Mouse (Mus musculus) CH12.LX (cell line): ENCODE results near the gene Cyp2t4. TPM values are rescaled to one million over a fixed set of nuclear protein-coding genes. Genes with fewer than 3 reads are reported as not detected.

Experiments used
- DNase-seq: peaks from one replicate; pipeline ENCODE4 v3.0.0-alpha.2; 2013; ENCODE audit errors: extremely low read depth
- H3K27ac ChIP-seq: 2 replicates; pipeline ENCODE4 v1.5.1; 2012; ENCODE audit warnings: low read depth, mild to moderate bottlenecking, control low read depth, moderate library complexity; ENCODE audit not compliant: insufficient read depth
- H3K27me3 ChIP-seq: replicated peaks from 2 replicates; pipeline ENCODE3; 2012; ENCODE audit warnings: inconsistent platforms
- H3K36me3 ChIP-seq, 2 experiments: replicated peaks in 1 of 2; 2 replicates each; pipeline versions ENCODE3 to v1.6.1; 2012; ENCODE audit warnings: inconsistent platforms in 1 of 2, low read length in 1 of 2, mild to moderate bottlenecking in 1 of 2, mixed read lengths in 1 of 2, moderate library complexity in 1 of 2; ENCODE audit not compliant: control insufficient read depth in 1 of 2, insufficient read depth in 1 of 2
- H3K4me1 ChIP-seq, 2 experiments: 2 replicates each; pipeline ENCODE4 v1.6.1; 2012; ENCODE audit warnings: inconsistent platforms in 1 of 2, moderate library complexity in 1 of 2; ENCODE audit not compliant: insufficient read depth in 2 of 2, control insufficient read depth in 1 of 2
- H3K4me2 ChIP-seq: 2 replicates; pipeline ENCODE4 v1.6.1; 2012; ENCODE audit warnings: low read depth, mild to moderate bottlenecking, control low read depth; ENCODE audit not compliant: poor library complexity, insufficient read depth, severe bottlenecking
- H3K4me3 ChIP-seq, 3 experiments: fragments of 150-350 bp in 1 of 3; sonication (generic) in 1 of 3; replicated peaks in 1 of 3; 2 replicates each; pipeline versions ENCODE3 to v1.5.1; 2011 to 2012; ENCODE audit warnings: low read depth in 2 of 3, low read length in 2 of 3, mild to moderate bottlenecking in 2 of 3, moderate library complexity in 2 of 3, control low read depth in 1 of 3, improper control_type of control experiment in 1 of 3, inconsistent platforms in 1 of 3, mixed read lengths in 1 of 3; ENCODE audit not compliant: poor library complexity in 1 of 3
- H3K79me2 ChIP-seq: replicated peaks from 2 replicates; pipeline ENCODE4 v1.6.1; 2012; ENCODE audit warnings: mild to moderate bottlenecking, moderate library complexity; ENCODE audit not compliant: control insufficient read depth, poor library complexity, insufficient read depth, severe bottlenecking; ENCODE audit errors: extremely low read depth
- H3K9ac ChIP-seq: 2 replicates; pipeline ENCODE4 v1.6.1; 2012; ENCODE audit warnings: low read depth, mild to moderate bottlenecking, control low read depth, moderate library complexity; ENCODE audit not compliant: insufficient read depth
- H3K9me3 ChIP-seq: replicated peaks from 2 replicates; pipeline ENCODE3; 2012; ENCODE audit warnings: low read length, inconsistent platforms, mixed read lengths
- CTCF ChIP-seq, 2 experiments: IDR thresholded peaks in 1 of 2; conservative IDR thresholded peaks in 1 of 2; 2 replicates each; pipeline ENCODE4 v1.5.1; 2011 to 2012; ENCODE audit warnings: low read depth in 2 of 2, low read length in 2 of 2, improper control_type of control experiment in 1 of 2, inconsistent platforms in 1 of 2, mild to moderate bottlenecking in 1 of 2, moderate library complexity in 1 of 2
- E2F4 ChIP-seq: IDR thresholded peaks from 2 replicates; pipeline ENCODE4 v1.6.1; 2011; ENCODE audit warnings: low read depth, low read length, improper control_type of control experiment; ENCODE audit not compliant: insufficient replicate concordance
- ELF1 ChIP-seq: IDR thresholded peaks from 2 replicates; pipeline ENCODE4 v1.6.1; 2014; ENCODE audit warnings: low read depth, mild to moderate bottlenecking, inconsistent platforms, low read length, improper control_type of control experiment
- ETS1 ChIP-seq: conservative IDR thresholded peaks from 2 replicates; pipeline ENCODE4 v1.6.1; 2012; ENCODE audit warnings: low read depth, mild to moderate bottlenecking, inconsistent platforms, low read length, improper control_type of control experiment, moderate library complexity
- HCFC1 ChIP-seq: IDR thresholded peaks from 2 replicates; pipeline ENCODE4 v1.6.1; 2012; ENCODE audit warnings: low read depth, mild to moderate bottlenecking, inconsistent platforms, low read length, improper control_type of control experiment
- JUN ChIP-seq: IDR thresholded peaks from 2 replicates; pipeline ENCODE4 v1.6.1; 2011; ENCODE audit warnings: low read depth, mild to moderate bottlenecking, low read length, improper control_type of control experiment, moderate library complexity; ENCODE audit not compliant: insufficient read depth
- JUND ChIP-seq: conservative IDR thresholded peaks from 2 replicates; pipeline ENCODE4 v1.6.1; 2011; ENCODE audit warnings: low read depth, low read length, improper control_type of control experiment
- KAT2A ChIP-seq: IDR thresholded peaks from 2 replicates; pipeline ENCODE4 v1.6.1; 2012; ENCODE audit warnings: low read length, improper control_type of control experiment, inconsistent platforms; ENCODE audit not compliant: insufficient replicate concordance
- MAFK ChIP-seq: IDR thresholded peaks from 2 replicates; pipeline ENCODE4 v1.6.1; 2011; ENCODE audit warnings: low read length, improper control_type of control experiment; ENCODE audit not compliant: insufficient replicate concordance
- MAX ChIP-seq: IDR thresholded peaks from 2 replicates; pipeline ENCODE4 v1.6.1; 2011; ENCODE audit warnings: low read length, improper control_type of control experiment
- MEF2A ChIP-seq: IDR thresholded peaks from 2 replicates; pipeline ENCODE4 v1.6.1; 2014; ENCODE audit warnings: low read depth, mild to moderate bottlenecking, inconsistent platforms, low read length, improper control_type of control experiment, borderline replicate concordance
- NRF1 ChIP-seq: IDR thresholded peaks from 2 replicates; pipeline ENCODE4 v1.6.1; 2014; ENCODE audit warnings: low read depth, mild to moderate bottlenecking, inconsistent platforms, low read length, improper control_type of control experiment, moderate library complexity
- PAX5 ChIP-seq: IDR thresholded peaks from 2 replicates; pipeline ENCODE4 v1.6.1; 2012; ENCODE audit warnings: low read length, inconsistent platforms, mixed read lengths
- POLR2A ChIP-seq: IDR thresholded peaks from 2 replicates; pipeline ENCODE4 v1.6.1; 2011; ENCODE audit warnings: low read depth, mild to moderate bottlenecking, improper control_type of control experiment, low read length
- POLR2AphosphoS2 ChIP-seq: IDR thresholded peaks from 2 replicates; pipeline ENCODE4 v1.6.1; 2011; ENCODE audit warnings: low read depth, low read length, improper control_type of control experiment
- SIN3A ChIP-seq: IDR thresholded peaks from 2 replicates; pipeline ENCODE4 v1.6.1; 2012; ENCODE audit warnings: low read length, improper control_type of control experiment, inconsistent platforms
- TCF12 ChIP-seq: IDR thresholded peaks from 2 replicates; pipeline ENCODE4 v1.6.1; 2014; ENCODE audit warnings: low read depth, mild to moderate bottlenecking, inconsistent platforms, low read length, improper control_type of control experiment
- UBTF ChIP-seq: IDR thresholded peaks from 2 replicates; pipeline ENCODE4 v1.6.1; 2012; ENCODE audit warnings: low read depth, mild to moderate bottlenecking, inconsistent platforms, low read length, improper control_type of control experiment, moderate library complexity
- USF1 ChIP-seq: IDR thresholded peaks from 2 replicates; pipeline ENCODE4 v1.6.1; 2014; ENCODE audit warnings: low read depth, mild to moderate bottlenecking, inconsistent platforms, low read length, improper control_type of control experiment
- USF2 ChIP-seq: conservative IDR thresholded peaks from 2 replicates; pipeline ENCODE4 v1.6.1; 2011; ENCODE audit warnings: low read depth, low read length, improper control_type of control experiment
- ZC3H11A ChIP-seq: IDR thresholded peaks from 2 replicates; pipeline ENCODE4 v1.6.1; 2012; ENCODE audit warnings: low read depth, mild to moderate bottlenecking, inconsistent platforms, low read length, improper control_type of control experiment
- ZKSCAN1 ChIP-seq: IDR thresholded peaks from 2 replicates; pipeline ENCODE4 v1.6.1; 2012; ENCODE audit warnings: low read depth, inconsistent platforms, low read length, improper control_type of control experiment, borderline replicate concordance
- ZNF384 ChIP-seq: IDR thresholded peaks from 2 replicates; pipeline ENCODE4 v1.6.1; 2012; ENCODE audit warnings: low read depth, low read length, improper control_type of control experiment, inconsistent platforms
- dilution Hi-C: fragments of 300-500 bp; cut with MboI; formaldehyde crosslinking; loops from 2 replicates; pipeline ENCODE4 v1.14.3; 2020; ENCODE audit warnings: low sequenced_read_pairs; ENCODE audit not compliant: extremely low pct_unique_long_range_greater_than_20kb, extremely low pct_ligation_motif_present
- in situ Hi-C: fragments of 300-500 bp; cut with MboI; formaldehyde crosslinking; loops from 3 replicates; pipeline ENCODE4 v1.14.3; 2019; ENCODE audit warnings: low sequenced_read_pairs, low pct_ligation_motif_present, low pct_unique_long_range_greater_than_20kb, mixed read lengths
- polyA plus RNA-seq: library from polyadenylated mRNA; unstranded; fragments of >175 nt; gene quantifications from 2 replicates; pipeline ENCODE4 v1.2.1, GENCODE M21; 2012; ENCODE audit warnings: low read depth; ENCODE audit not compliant: insufficient read length
- total RNA-seq, 2 experiments: library from RNA; depleted of rRNA; stranded (reverse); fragments of 300-350 nt in 1 of 2; fragments of >200 nt in 1 of 2; gene quantifications; 2 replicates each; pipeline ENCODE4 v1.2.3; 2012 to 2014

Cyp2t4 gene
- total and polyA plus RNA-seq, 3 experiments, result 0.43 TPM; not detected in 2

DNA sequence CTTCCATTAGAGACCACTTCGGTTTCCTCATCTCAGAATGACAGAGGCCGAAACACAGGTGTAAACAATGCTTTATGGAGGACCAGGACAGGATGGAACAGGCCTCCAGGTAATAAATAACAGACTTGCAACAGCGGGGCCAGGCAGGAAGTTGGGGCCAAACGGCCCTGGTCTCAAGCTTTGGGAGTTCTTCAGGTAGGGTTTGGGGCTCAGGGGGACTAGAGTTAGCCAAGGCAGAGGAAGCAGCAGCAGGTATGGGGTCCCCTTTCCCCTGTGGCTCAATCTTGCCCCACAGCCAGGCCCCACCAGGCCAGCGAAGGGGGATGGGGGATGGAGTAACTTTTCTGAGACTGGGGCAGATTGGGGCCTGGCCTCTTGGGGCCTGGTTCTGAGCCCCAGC, 14.9 kb downstream of the Cyp2t4 start:
- in situ Hi-C loops, result no loop called here
- TF ChIP-seq SIN3A (no peak), MAFK (no peak), JUND (no peak), NRF1 (no peak), ZKSCAN1 (no peak), KAT2A (no peak), MAX (no peak), HCFC1 (no peak), POLR2A (no peak)
- Histone ChIP-seq H3K36me3 (peaks cover 35 to 61% of the 10 kb centered on the region in 2 experiments), H3K27ac (peak overlapping the region; percentile 99), H3K4me1 (peaks cover 21 to 60% of the 10 kb centered on the region in 2 experiments), H3K27me3 (no peaks in the 10 kb centered on the region), H3K79me2 (peaks cover 25% of the 10 kb centered on the region), H3K4me2 (peak overlapping the region; percentile 33; the same call in 1 of the 2 replicates), H3K4me3 (peak overlapping the region in 1 of 3 experiments; percentile 50), H3K9ac (peak overlapping the region; percentile 59), H3K9me3 (no peaks in the 10 kb centered on the region)
- dilution Hi-C loops, result no loop called here
- DNase-seq, result no peak

DNA sequence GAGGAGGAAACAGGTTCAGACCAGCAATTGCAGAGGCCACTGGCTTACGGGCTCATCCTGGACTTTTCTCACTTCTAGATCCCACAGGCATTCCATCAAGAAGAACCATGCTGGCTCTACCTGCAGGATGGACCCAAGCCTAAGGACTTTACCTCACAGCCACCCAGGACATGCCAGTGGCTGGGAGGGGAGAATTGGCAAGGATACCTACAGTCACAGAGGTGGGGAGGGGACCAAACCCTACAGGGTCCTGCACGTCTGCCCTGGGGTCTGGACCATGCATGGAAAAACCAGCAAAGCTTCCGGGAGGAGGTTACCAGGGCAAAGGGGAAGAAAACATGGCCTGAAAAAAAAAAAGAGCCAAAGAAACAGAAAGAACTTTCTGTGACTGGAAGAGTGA, 17.5 kb downstream of the Cyp2t4 start:
- DNase-seq, result no peak
- H3K27me3 ChIP-seq, result no peaks in the 10 kb centered on the region
- dilution Hi-C loops, result no loop called here
- H3K9ac ChIP-seq, result no peak overlapping the region
- in situ Hi-C loops, result no loop called here
- peaks cover 50 to 71% of the 10 kb centered on the region in 2 experiments for H3K36me3 ChIP-seq
- no peak for TF ChIP-seq TCF12
- H3K27ac ChIP-seq, result no peak overlapping the region; the same call in 1 of the 2 replicates
- H3K4me2 ChIP-seq, result no peak overlapping the region
- H3K79me2 ChIP-seq, result no peaks in the 10 kb centered on the region
- H3K4me1 ChIP-seq, result peaks cover 18 to 82% of the 10 kb centered on the region in 2 experiments
- H3K9me3 ChIP-seq, result no peaks in the 10 kb centered on the region
- no peak overlapping the region for H3K4me3 ChIP-seq

DNA sequence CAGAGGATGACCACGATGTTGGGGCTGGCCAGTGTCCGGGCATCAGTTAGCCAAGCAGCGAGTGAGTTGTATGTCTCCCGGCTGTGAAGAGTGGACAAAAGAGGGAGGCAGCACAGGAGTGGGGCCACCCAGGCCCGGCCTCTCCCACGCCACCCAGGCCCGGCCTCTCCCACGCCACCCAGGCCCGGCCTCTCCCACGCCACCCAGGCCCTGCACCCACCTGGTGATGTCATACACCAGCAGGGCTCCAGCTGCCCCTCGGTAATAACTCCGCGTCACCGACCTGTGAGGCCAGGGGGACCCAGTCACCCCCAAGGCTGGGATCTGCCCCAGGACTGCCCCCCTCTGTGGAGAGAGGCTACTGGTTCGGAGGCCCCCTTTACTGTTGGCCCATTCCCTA, 21.0 kb downstream of the Cyp2t4 start:
- Histone ChIP-seq H3K9me3 (no peaks in the 10 kb centered on the region), H3K27ac (no peak overlapping the region), H3K9ac (no peak overlapping the region), H3K4me2 (no peak overlapping the region), H3K4me1 (peaks cover 0 to 65% of the 10 kb centered on the region in 2 experiments; a peak in 2 of 4 replicates), H3K4me3 (no peak overlapping the region), H3K36me3 (peaks cover 51 to 64% of the 10 kb centered on the region in 2 experiments), H3K79me2 (peaks cover 7% of the 10 kb centered on the region), H3K27me3 (no peaks in the 10 kb centered on the region)
- dilution Hi-C loops (no loop called here), in situ Hi-C loops (no loop called here)
- no peak for DNase-seq
- TF ChIP-seq PAX5, result no peak
- no peak for TF ChIP-seq ZKSCAN1
- TF ChIP-seq JUN, result no peak
- no peak for TF ChIP-seq MEF2A
- TF ChIP-seq USF2, result no peak
- TF ChIP-seq JUND, result no peak
- TF ChIP-seq POLR2A, result no peak
- TF ChIP-seq MAX, result no peak
- TF ChIP-seq ETS1, result no peak
- no peak for TF ChIP-seq USF1
- no peak for TF ChIP-seq ZNF384
- no peak for TF ChIP-seq POLR2AphosphoS2
- TF ChIP-seq SIN3A, result no peak
- TF ChIP-seq E2F4, result no peak
- TF ChIP-seq CTCF (conservative IDR thresholded peaks at IDR 0.05 in 1 of 2, IDR thresholded peaks at IDR 0.05 in 1 of 2; ENCODE audit: low read depth in 2 of 2, low read length in 2 of 2), result no peak
- TF ChIP-seq UBTF, result no peak
- TF ChIP-seq ELF1, result no peak
- no peak for TF ChIP-seq ZC3H11A
